Mouse (Mus musculus): ENCODE data around the gene 4930522H14Rik.

Gene 4930522H14Rik

GRCm38 (mm10) chr4:109475078-109475477, 56.0 kb downstream of the 4930522H14Rik start:
- no peak for DNase-seq

- DNase-seq, result no peak
Measured at GRCm38 (mm10) chr4:109472566-109472965, 58.5 kb downstream of the 4930522H14Rik start.

DNA sequence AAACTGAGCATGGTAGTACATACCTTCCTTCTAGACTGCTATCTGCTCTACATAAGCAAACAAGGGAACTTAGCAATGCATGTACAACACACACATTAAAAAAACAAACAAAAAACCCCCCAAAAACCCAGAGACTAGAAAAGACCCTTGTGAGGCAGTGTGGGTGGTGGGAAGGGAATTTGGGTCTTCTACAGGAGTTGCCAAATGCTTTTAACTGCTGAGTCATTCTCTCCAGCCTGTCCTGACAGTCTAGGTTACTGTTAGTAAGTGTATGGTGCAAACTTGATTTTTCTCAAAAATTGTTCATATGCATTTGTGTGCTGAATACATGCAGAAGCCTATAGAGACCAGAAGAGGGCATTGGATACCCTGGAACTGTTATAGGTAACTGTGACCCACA, 59.5 kb downstream of the 4930522H14Rik start:
- no peak for DNase-seq

DNA sequence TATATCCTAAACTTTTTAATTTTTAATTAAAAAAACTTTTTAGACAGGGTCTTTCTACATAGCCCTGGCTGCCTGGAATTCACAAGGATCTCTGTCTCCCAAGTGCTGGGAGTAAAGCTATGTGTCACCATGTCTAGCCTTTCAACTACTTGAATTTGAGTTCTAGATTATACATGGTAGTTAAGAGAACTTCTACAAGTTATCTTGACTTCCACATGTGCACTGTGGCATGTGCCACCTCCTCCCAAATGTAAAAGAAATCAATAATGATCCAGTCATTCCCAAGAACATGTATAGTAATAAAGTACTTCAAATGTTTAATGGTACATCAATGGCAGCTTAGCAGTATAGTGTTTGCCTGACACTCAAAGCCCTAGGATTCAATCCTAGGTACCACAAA, 63.4 kb downstream of the 4930522H14Rik start:
- DNase-seq, result peak; percentile 36

DNA sequence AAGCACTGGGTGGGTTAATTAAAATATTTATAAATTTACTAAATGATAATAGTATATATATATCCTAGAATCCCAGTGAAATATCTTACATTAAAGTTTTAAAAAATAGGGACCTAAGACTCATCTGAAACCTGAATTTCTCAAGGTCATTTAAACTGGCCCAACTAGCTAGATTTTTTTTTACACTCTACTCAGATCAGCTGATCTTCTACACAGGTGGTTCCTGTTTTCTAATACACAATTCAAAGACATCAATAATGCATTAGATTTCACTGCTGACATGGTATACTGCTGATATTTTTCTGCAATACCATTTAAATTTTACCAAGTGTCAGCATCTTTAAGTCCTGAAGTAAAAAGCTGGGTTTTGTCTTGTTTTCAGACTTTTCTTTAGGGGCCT, 67.2 kb downstream of the 4930522H14Rik start:
- no peak for DNase-seq

GRCm38 (mm10) chr4:109460421-109461179, 70.5 kb downstream of the 4930522H14Rik start:
- peak; percentile 30 for DNase-seq

DNA sequence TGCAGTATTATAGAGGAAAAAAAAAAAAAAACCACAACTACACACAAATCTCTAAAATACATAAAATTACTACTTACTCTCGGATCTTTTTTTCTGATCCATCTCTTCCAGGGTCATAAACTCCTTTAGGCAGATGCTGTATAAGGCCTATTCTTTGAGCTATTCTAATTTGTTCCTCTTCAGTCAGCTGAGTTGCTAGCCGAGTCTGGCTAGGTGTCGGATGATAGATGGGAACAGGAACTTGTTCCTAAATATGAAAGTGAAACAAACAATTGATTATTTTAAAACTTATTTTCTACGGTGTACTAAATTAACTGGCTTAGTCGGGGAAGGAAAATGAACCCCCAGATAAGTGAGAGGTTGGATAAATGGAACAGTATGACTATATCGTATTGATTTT, 74.3 kb downstream of the 4930522H14Rik start:
- no peak for DNase-seq

Measured in liver (tissue).